Mouse (Mus musculus) ES-Bruce4 (cell line): Measurements from ENCODE around the gene Parp3.

Experiments
- EP300 ChIP-seq: IDR thresholded peaks from 2 replicates; pipeline ENCODE4 v1.6.1; 2011; ENCODE audit warnings: low read depth, low read length; ENCODE audit not compliant: insufficient read depth
- POLR2A ChIP-seq: IDR thresholded peaks from one replicate; pipeline ENCODE4 v1.8.1; 2011; ENCODE audit warnings: low read length; ENCODE audit not compliant: insufficient read depth

GRCm38 (mm10) chr9:106470991-106471750 lies 5.6 kb downstream of the Parp3 start:
- TF ChIP-seq EP300 (no peak), POLR2A (no peak)
